Mouse (Mus musculus) neural tube, embryonic 11.5 days (tissue): Measurements from ENCODE around the gene Atg7. TPM values are rescaled to one million over a fixed set of nuclear protein-coding genes. Genes with fewer than 3 reads are reported as not detected.

Experiments used
- ATAC-seq: fragments of 200-750 bp; cut with Nextera tagmentation; 2 replicates; pipeline ENCODE4 v1.8.0; 2017; ENCODE audit warnings: moderate number of reproducible peaks, mild to moderate bottlenecking, moderate TSS enrichment, moderate library complexity; ENCODE audit not compliant: insufficient read depth, low FRiP score, low TSS enrichment
- DNase-seq: peaks from one replicate; pipeline ENCODE4 v3.0.0-alpha.2; 2015; ENCODE audit warnings: low spot score
- H3K27ac ChIP-seq: fragments of 300-500 bp; sonication (generic); 2 replicates; pipeline ENCODE4 v1.5.1; 2014; ENCODE audit warnings: low read depth, mild to moderate bottlenecking, low read length
- H3K27me3 ChIP-seq: fragments of 300-500 bp; sonication (generic); 2 replicates; pipeline ENCODE4 v1.6.1; 2014; ENCODE audit warnings: mild to moderate bottlenecking, low read length, mixed read lengths; ENCODE audit not compliant: control insufficient read depth, insufficient read depth
- H3K36me3 ChIP-seq: fragments of 300-500 bp; sonication (generic); 2 replicates; pipeline ENCODE4 v1.6.1; 2014; ENCODE audit warnings: mild to moderate bottlenecking, low read length, moderate library complexity, mixed read lengths; ENCODE audit not compliant: control insufficient read depth, insufficient read depth
- H3K4me1 ChIP-seq: fragments of 300-500 bp; sonication (generic); 2 replicates; pipeline ENCODE4 v1.6.1; 2014; ENCODE audit warnings: low read length, mixed read lengths; ENCODE audit not compliant: control insufficient read depth, insufficient read depth
- H3K4me2 ChIP-seq: fragments of 300-500 bp; sonication (generic); 2 replicates; pipeline ENCODE4 v1.6.1; 2014; ENCODE audit warnings: low read depth, mild to moderate bottlenecking, moderate library complexity
- H3K4me3 ChIP-seq: fragments of 300-500 bp; sonication (generic); 2 replicates; pipeline ENCODE4 v1.5.1; 2014; ENCODE audit warnings: low read depth, low read length
- H3K9ac ChIP-seq: fragments of 300-500 bp; sonication (generic); 2 replicates; pipeline ENCODE4 v1.6.1; 2014; ENCODE audit warnings: mild to moderate bottlenecking, low read length
- H3K9me3 ChIP-seq: fragments of 300-500 bp; sonication (generic); 2 replicates; pipeline ENCODE4 v1.6.1; 2016; ENCODE audit warnings: low read length; ENCODE audit not compliant: control insufficient read depth
- WGBS: fragments of 180-500 bp; shearing (Covaris S2); extraction: QIAGEN DNeasy Blood & Tissue Kit; methylation state at CpG from one replicate; pipeline ENCODE4 v1.1.7; 2014; 5-methylcytosine and 5-hydroxymethylcytosine counted together
- polyA plus RNA-seq: library from polyadenylated mRNA; unstranded; fragments of >200 nt; fragmentation: Nextera tagmentation; extraction: Ambion mirVana; gene quantifications from 2 replicates; pipeline ENCODE4 v1.2.1, GENCODE M21; 2014

Gene Atg7
- polyA plus RNA-seq, 1 experiment from 2014 or later, result 20.7 TPM

DNA sequence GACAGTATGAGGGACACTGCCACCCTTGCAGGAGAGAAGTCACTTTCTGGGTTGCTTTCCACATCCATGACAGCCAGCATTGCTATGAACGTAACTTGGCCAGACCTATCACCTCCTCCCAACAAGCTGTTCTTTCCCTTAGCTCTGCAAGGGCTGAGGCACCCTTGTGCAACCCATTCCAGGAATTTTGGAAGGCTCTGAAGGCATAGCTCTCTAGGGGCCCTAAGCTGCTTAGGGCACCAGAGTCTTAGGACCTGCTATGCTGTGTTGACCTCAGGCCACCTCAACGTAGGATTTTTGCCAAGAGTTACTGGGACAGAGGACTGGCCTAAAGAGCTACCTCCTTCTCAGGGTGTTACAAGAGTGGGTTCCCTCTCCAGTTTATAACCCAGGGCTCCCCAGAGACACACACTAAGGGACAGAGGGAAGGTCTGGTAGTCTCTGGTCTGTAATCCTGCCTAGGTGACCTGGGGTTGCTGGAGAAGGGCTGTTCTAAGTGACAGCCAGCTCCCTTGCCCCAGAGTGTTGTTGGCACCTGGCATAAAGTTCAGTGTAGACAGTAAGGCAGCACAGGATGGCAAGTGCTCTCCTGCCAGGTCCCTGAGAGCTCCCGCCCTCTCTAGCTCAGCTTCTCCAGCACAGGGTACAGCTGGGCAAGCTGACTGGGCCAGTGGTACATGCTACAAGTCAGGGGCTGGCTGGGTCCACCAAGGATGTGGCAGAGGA is 215.3 kb downstream of the Atg7 start:
- Histone ChIP-seq H3K4me2 (no peak overlapping the region), H3K4me3 (no peak overlapping the region), H3K4me1 (no peaks in the 10 kb centered on the region), H3K27ac (no peak overlapping the region), H3K9ac (no peak overlapping the region), H3K9me3 (no peaks in the 10 kb centered on the region), H3K36me3 (peaks cover 4% of the 10 kb centered on the region), H3K27me3 (no peaks in the 10 kb centered on the region)
- ATAC-seq, result no peak
- WGBS, result 88% methylated on average over 3 of the region's 3 CpGs
- no peak for DNase-seq

- Histone ChIP-seq H3K4me2 (no peak overlapping the region), H3K4me1 (no peaks in the 10 kb centered on the region), H3K27me3 (no peaks in the 10 kb centered on the region), H3K9ac (no peak overlapping the region), H3K36me3 (peaks cover 4% of the 10 kb centered on the region), H3K4me3 (no peak overlapping the region), H3K9me3 (no peaks in the 10 kb centered on the region), H3K27ac (no peak overlapping the region)
- 92% methylated on average over 4 of the region's 4 CpGs for WGBS
- DNase-seq, result no peak
- ATAC-seq, result no peak
Measured at GRCm38 (mm10) chr6:114858722-114859053, 215.8 kb downstream of the Atg7 start.

DNA sequence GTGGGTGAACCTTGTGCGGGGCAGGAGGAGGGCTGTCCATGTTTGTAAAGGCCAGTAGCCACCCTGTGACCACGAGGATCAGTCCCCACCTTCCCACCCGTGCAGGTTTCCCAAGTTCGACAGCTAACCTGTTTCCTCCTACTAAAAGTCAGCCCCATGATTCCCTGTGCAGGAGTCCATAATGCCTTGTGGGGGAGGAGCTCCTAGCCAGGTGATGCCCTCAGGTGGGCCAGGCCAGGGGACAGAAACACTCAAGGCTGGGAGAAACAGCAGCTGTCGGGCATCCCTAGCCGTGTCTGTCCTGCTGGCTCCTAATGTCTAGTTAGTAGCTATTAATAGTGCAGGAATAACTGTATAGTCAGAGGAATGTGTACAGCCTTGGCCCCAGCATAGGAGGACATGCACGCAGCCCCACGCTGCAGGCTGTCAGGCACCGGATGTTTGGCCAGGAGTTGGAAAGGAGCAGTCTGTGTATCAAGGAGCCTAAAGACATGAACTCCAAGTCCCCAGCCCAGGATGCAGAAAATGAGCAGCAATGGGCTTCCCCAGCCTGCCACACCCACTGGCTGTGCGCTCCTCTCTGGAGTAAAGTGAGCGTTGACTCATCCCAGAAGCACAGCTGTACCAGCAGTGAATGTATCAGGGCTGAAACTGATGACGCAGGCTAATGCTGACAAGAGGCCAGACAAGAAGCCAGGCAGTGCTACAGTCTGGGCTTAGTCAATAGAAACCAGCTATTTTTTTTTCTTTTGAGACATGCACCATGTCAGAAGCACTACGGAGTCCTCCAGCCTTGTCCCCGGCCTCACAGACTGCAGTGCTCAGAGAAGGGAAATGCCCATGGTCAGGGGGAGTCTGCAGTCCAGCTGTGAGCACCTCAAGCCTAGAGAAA is 218.0 kb downstream of the Atg7 start:
- no peaks in the 10 kb centered on the region for H3K27me3 ChIP-seq
- 87% methylated on average over 14 of the region's 14 CpGs for WGBS
- peaks cover 4% of the 10 kb centered on the region for H3K36me3 ChIP-seq
- no peak overlapping the region for H3K4me2 ChIP-seq
- DNase-seq (no peak), ATAC-seq (no peak)
- H3K27ac ChIP-seq, result no peak overlapping the region
- H3K9ac ChIP-seq, result no peak overlapping the region
- no peaks in the 10 kb centered on the region for H3K9me3 ChIP-seq
- H3K4me3 ChIP-seq, result no peak overlapping the region
- no peaks in the 10 kb centered on the region for H3K4me1 ChIP-seq

DNA sequence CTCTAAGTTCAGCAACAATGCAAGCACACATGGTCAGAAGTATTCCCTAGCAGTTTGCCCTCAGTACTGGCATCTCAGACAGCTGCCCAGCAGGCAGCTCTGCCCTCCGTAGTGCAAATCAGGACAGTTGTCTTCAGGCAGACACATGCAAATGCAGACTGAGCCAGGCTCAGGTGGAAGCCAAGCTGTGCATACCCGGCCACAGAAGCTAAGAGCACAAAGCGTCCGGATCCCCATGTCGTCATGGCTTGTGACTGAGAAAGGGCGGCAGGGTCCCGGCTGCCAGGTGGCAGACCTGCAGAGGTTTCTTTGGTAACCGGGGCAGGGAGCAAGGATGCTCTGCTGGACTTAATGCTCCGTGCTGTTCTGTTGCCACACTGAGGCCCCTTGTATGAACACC is 218.7 kb downstream of the Atg7 start:
- Histone ChIP-seq H3K9ac (no peak overlapping the region), H3K27ac (no peak overlapping the region), H3K4me3 (no peak overlapping the region), H3K4me1 (no peaks in the 10 kb centered on the region), H3K9me3 (no peaks in the 10 kb centered on the region), H3K27me3 (no peaks in the 10 kb centered on the region), H3K36me3 (peaks cover 4% of the 10 kb centered on the region), H3K4me2 (no peak overlapping the region)
- WGBS, result 82% methylated on average over 9 of the region's 9 CpGs
- DNase-seq (no peak), ATAC-seq (no peak)

DNA sequence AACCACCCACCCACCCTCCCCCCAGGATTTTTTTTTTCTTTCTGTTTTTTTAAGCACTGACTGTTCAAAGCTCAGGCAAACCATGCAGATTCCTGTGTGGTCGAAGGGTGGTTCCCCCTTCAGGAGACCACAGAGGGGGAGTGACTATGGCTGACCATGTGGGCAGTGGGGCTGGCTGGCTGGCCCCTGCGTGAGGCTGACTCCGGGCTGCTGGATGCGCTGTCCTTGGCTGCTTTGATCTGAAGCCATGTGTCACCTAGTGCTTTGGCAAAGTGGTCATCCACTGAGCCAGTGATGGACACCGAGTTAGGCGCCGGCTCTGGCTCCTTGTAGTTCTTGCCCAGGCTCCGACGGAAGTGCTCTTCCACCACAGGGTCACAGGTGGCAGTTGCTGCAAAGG is 219.1 kb downstream of the Atg7 start:
- peaks cover 4% of the 10 kb centered on the region for H3K36me3 ChIP-seq
- no peak overlapping the region for H3K4me3 ChIP-seq
- no peak overlapping the region for H3K4me2 ChIP-seq
- WGBS, result 82% methylated on average over 9 of the region's 9 CpGs
- no peaks in the 10 kb centered on the region for H3K4me1 ChIP-seq
- DNase-seq (no peak), ATAC-seq (no peak)
- H3K9me3 ChIP-seq, result no peaks in the 10 kb centered on the region
- no peak overlapping the region for H3K9ac ChIP-seq
- H3K27me3 ChIP-seq, result no peaks in the 10 kb centered on the region
- no peak overlapping the region for H3K27ac ChIP-seq

- H3K9me3 ChIP-seq, result no peaks in the 10 kb centered on the region
- H3K9ac ChIP-seq, result no peak overlapping the region
- H3K27me3 ChIP-seq, result no peaks in the 10 kb centered on the region
- DNase-seq (no peak), ATAC-seq (no peak)
- H3K4me2 ChIP-seq, result no peak overlapping the region
- no peak overlapping the region for H3K27ac ChIP-seq
- peaks cover 4% of the 10 kb centered on the region for H3K36me3 ChIP-seq
- no peak overlapping the region for H3K4me3 ChIP-seq
- H3K4me1 ChIP-seq, result no peaks in the 10 kb centered on the region
- 93% methylated on average over 5 of the region's 5 CpGs for WGBS
Measured at GRCm38 (mm10) chr6:114863501-114863900, 220.6 kb downstream of the Atg7 start.

DNA sequence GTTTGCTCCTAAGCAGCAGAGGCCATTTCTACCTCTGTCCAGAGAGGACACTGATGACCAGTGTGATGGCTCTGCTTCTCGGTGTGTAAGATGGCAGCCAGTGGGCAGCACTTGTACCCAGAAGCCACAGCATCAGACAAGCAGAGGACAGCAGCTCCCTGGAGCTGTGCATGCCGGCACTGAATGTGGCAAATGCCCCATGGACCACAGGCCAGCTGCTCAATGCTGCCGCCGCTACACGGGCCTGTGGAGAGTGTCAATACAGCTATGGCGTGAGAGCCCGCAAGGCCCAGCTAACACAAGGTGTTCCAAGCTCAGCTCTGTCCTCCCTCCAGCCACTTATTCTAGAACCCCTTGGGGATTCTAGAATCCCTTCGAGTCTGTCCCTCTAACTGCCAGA is 221.5 kb downstream of the Atg7 start:
- WGBS, result 91% methylated on average over 8 of the region's 8 CpGs
- no peak overlapping the region for H3K4me3 ChIP-seq
- no peaks in the 10 kb centered on the region for H3K27me3 ChIP-seq
- H3K27ac ChIP-seq, result no peak overlapping the region
- no peak overlapping the region for H3K4me2 ChIP-seq
- peaks cover 5% of the 10 kb centered on the region for H3K4me1 ChIP-seq
- no peaks in the 10 kb centered on the region for H3K9me3 ChIP-seq
- no peak overlapping the region for H3K9ac ChIP-seq
- ATAC-seq (no peak), DNase-seq (no peak)
- peaks cover 4% of the 10 kb centered on the region for H3K36me3 ChIP-seq

GRCm38 (mm10) chr6:114866078-114866477 is 223.2 kb downstream of the Atg7 start:
- no peak for ATAC-seq

DNA sequence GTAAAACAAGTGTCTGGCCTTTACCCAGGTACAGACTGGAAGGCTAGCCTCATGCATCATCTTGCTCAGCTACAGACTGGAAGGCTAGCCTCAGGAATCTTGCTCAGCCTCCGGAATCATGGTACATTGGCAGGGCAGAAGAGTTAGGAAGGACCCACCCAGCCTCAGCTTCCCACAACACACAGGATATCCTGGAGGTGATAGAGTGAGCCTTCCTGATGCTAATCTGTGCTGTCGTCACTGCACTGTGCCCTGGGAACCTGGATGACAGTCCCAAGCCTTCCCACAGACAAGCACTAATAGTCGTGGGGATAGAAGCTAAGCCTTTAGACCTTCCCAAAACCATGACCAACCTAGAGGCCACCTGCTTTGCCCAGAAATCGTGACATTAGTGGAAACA is 223.7 kb downstream of the Atg7 start:
- DNase-seq (no peak), ATAC-seq (no peak)
- H3K4me1 ChIP-seq, result peaks cover 18% of the 10 kb centered on the region
- peaks cover 4% of the 10 kb centered on the region for H3K36me3 ChIP-seq
- whole genome bisulfite sequencing, result 82% methylated on average over 4 of the region's 4 CpGs
- H3K9ac ChIP-seq, result no peak overlapping the region
- no peak overlapping the region for H3K27ac ChIP-seq
- no peak overlapping the region for H3K4me3 ChIP-seq
- H3K4me2 ChIP-seq, result no peak overlapping the region
- no peaks in the 10 kb centered on the region for H3K27me3 ChIP-seq
- no peaks in the 10 kb centered on the region for H3K9me3 ChIP-seq

More at GRCm38 (mm10) chr6:114866078-114866477, 223.2 kb downstream of the Atg7 start:
- Histone ChIP-seq H3K36me3 (peaks cover 4% of the 10 kb centered on the region), H3K9me3 (no peaks in the 10 kb centered on the region), H3K27me3 (no peaks in the 10 kb centered on the region), H3K4me1 (peaks cover 18% of the 10 kb centered on the region), H3K4me3 (no peak overlapping the region), H3K4me2 (no peak overlapping the region), H3K27ac (no peak overlapping the region), H3K9ac (no peak overlapping the region)
- no peak for DNase-seq
- 88% methylated on average over 3 of the region's 3 CpGs for WGBS
